Mouse (Mus musculus): Measurements from ENCODE around the gene Xxylt1.

GRCm38 (mm10) chr16:30948636-30949035 is 132.6 kb downstream of the Xxylt1 start:
- TF ChIP-seq CTCF (IDR thresholded peaks at IDR 0.05; ENCODE audit: control insufficient read depth, insufficient read depth, low read length) (no peak), POLR2A (IDR thresholded peaks at IDR 0.05; ENCODE audit: borderline replicate concordance, control insufficient read depth, low read depth, low read length) (no peak)
